Mouse (Mus musculus): ENCODE measurements around the gene Gna14.

DNA sequence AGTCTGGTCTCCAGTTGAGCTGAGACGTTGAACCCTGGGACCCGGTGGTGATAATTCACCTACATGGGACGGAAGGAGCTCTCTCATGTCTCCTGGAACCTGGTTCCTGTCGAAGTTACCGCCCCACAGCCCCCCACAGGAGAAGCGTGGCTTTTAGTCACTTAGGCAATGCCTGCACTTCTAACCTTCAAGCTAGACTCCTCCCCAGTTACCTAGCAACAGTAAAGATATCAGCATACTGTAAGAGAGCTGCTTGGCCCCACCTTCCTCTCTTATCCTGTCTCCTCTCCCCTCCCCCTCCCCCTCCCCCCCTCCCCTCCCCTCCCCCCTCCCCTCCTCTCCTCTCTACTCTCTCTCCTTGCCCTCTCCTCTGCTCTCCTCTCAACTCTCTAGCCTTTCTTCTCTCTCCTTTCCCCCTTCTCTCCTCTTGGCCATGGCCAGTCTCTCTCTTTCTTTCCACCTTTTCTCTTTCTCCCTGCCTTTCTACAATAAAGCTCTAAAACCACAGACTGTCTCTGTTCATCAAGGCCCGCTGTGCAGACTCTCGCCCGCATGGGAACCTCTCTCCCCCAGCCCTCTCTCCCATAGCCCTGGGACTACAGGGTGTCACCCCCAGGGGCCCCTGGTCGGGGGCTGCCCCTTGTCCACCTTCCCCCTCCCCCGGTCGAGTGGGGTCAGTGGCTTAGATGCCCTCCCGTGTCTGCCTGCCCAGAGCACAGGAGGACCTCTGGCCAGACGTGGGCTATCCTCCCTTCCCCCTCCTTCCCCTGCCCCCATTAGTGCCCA, 190.2 kb downstream of the Gna14 start:
- TF ChIP-seq CTCF (IDR thresholded peaks at IDR 0.05; ENCODE audit: control insufficient read depth, insufficient read depth, insufficient read length) (no peak), MAX (IDR thresholded peaks at IDR 0.05) (no peak), USF1 (IDR thresholded peaks at IDR 0.05; ENCODE audit: low read depth) (no peak), CEBPB (IDR thresholded peaks at IDR 0.05; ENCODE audit: low read depth) (no peak)

All from C2C12 (cell line).